In the genomic region with DNA sequence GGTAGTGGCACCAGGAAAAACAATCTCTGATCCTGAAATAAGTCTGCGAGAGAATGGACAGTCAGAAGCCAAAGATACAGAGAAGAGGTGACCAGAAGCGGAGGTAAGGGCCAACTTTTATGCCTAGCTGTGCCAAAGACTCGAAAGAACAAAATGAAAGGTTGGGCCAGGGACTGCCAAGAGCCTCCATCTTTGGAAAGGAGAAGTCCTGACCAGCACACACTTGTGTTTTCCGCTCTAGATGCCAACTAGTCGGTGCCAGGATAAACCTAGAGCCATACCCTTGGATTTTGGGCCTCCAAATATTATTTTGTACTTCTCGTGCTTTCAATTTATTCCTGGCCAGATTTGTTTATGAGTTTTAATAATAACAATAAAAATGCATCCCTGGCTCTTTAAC, we compare ENCODE assay signal across 8 mouse cellular contexts. TPM values are rescaled to one million over a fixed set of nuclear protein-coding genes. Genes with fewer than 3 reads are reported as not detected.
A peak's percentile ranks its signal among the peaks of the same experiment; 100 is the strongest.
DNase-seq lines count a peak whose midpoint lies in the region; ATAC-seq lines count a peak whose summit lies in the region.

No protein-coding gene starts in this region.

- H3K4me3 ChIP-seq in embryonic facial prominence, embryonic 12.5 days = no peak overlapping the region
- H3K4me3 ChIP-seq in hindbrain, embryonic 12.5 days = no peak overlapping the region
- H3K4me3 ChIP-seq in midbrain, embryonic 13.5 days (replicated peaks) = peak overlapping the region; percentile 23

- 74% methylated on average over 6 of the region's 6 CpGs for WGBS in embryonic facial prominence, embryonic 12.5 days
- 80% methylated on average over 6 of the region's 6 CpGs for WGBS in hindbrain, embryonic 12.5 days
- 73% methylated on average over 6 of the region's 6 CpGs for WGBS in midbrain, embryonic 13.5 days

- H3K4me2 ChIP-seq in embryonic facial prominence, embryonic 12.5 days (replicated peaks) = peak overlapping the region; percentile 39
- peak overlapping the region; percentile 37 for H3K4me2 ChIP-seq in hindbrain, embryonic 12.5 days (replicated peaks)
- peak overlapping the region; percentile 51 for H3K4me2 ChIP-seq in midbrain, embryonic 13.5 days (replicated peaks)

- peak; percentile 39 to 40 for DNase-seq in cerebellum, adult 18-20 months
- DNase-seq in cerebellum, postnatal 36 days = no peak
- no peak for DNase-seq in thymus, postnatal 0 days (ENCODE audit: low spot score)
- DNase-seq in spleen, postnatal 36 days (ENCODE audit: low spot score in 2 of 2) = no peak
- no peak for DNase-seq in lung, postnatal 25 days (ENCODE audit: low spot score)

- peaks cover 59% of the 10 kb centered on the region for H3K4me1 ChIP-seq in embryonic facial prominence, embryonic 12.5 days
- peaks cover 72% of the 10 kb centered on the region for H3K4me1 ChIP-seq in hindbrain, embryonic 12.5 days
- peaks cover 89% of the 10 kb centered on the region for H3K4me1 ChIP-seq in midbrain, embryonic 13.5 days (replicated peaks)

- H3K27me3 ChIP-seq in embryonic facial prominence, embryonic 12.5 days = no peaks in the 10 kb centered on the region
- no peaks in the 10 kb centered on the region for H3K27me3 ChIP-seq in hindbrain, embryonic 12.5 days
- H3K27me3 ChIP-seq in midbrain, embryonic 13.5 days = no peaks in the 10 kb centered on the region

- no peaks in the 10 kb centered on the region for H3K9me3 ChIP-seq in embryonic facial prominence, embryonic 12.5 days
- no peaks in the 10 kb centered on the region for H3K9me3 ChIP-seq in hindbrain, embryonic 12.5 days (replicated peaks)
- no peaks in the 10 kb centered on the region for H3K9me3 ChIP-seq in midbrain, embryonic 13.5 days

- ATAC-seq in embryonic facial prominence, embryonic 12.5 days (ENCODE audit: insufficient number of reproducible peaks, insufficient read depth, low FRiP score, low TSS enrichment) = no peak
- no peak for ATAC-seq in hindbrain, embryonic 12.5 days (ENCODE audit: low FRiP score)
- ATAC-seq in midbrain, embryonic 13.5 days = no peak

- no peaks in the 10 kb centered on the region; the same call in 1 of the 2 replicates for H3K36me3 ChIP-seq in embryonic facial prominence, embryonic 12.5 days
- 0 out of 2 replicates have a peak, but pooled peaks cover under 1% of the 10 kb centered on the region for H3K36me3 ChIP-seq in hindbrain, embryonic 12.5 days
- no peaks in the 10 kb centered on the region for H3K36me3 ChIP-seq in midbrain, embryonic 13.5 days

- peak overlapping the region; percentile 67; the same call in 1 of the 2 replicates for H3K27ac ChIP-seq in embryonic facial prominence, embryonic 12.5 days
- peak overlapping the region; percentile 88; the same call in 1 of the 2 replicates for H3K27ac ChIP-seq in hindbrain, embryonic 12.5 days
- H3K27ac ChIP-seq in midbrain, embryonic 13.5 days = peak overlapping the region; percentile 91

- H3K9ac ChIP-seq in embryonic facial prominence, embryonic 12.5 days = no peak overlapping the region
- H3K9ac ChIP-seq in hindbrain, embryonic 12.5 days = no peak overlapping the region
- H3K9ac ChIP-seq in midbrain, embryonic 13.5 days (replicated peaks) = 0 out of 2 replicates have a peak overlapping the region, but pooled peaks have one; percentile 46

RNA-seq across cellular contexts. Expression of a gene that starts 27.6 kb away (rescaled TPM):
- polyA plus RNA-seq in embryonic facial prominence, embryonic 12.5 days (2016; fragmentation: Nextera tagmentation; extraction: Ambion mirVana) = 37.5 and 40.1 TPM in 2 replicates
- 41.9 and 44.3 TPM in 2 replicates for polyA plus RNA-seq in hindbrain, embryonic 12.5 days (2016; fragmentation: Nextera tagmentation; extraction: Ambion mirVana)
- 43.6 and 47.1 TPM in 2 replicates for polyA plus RNA-seq in midbrain, embryonic 13.5 days (2015; fragmentation: Nextera tagmentation; extraction: Ambion mirVana)
- 25.3 and 36.5 TPM in 2 replicates for polyA plus RNA-seq in thymus, postnatal 0 days (2015; fragmentation: Nextera tagmentation; extraction: Ambion mirVana)

RNA-seq across cellular contexts. Expression of a gene that starts 56.6 kb away (rescaled TPM):
- 19.7 and 20.4 TPM in 2 replicates for polyA plus RNA-seq in embryonic facial prominence, embryonic 12.5 days (2016; fragmentation: Nextera tagmentation; extraction: Ambion mirVana)
- 16.6 and 18.6 TPM in 2 replicates for polyA plus RNA-seq in hindbrain, embryonic 12.5 days (2016; fragmentation: Nextera tagmentation; extraction: Ambion mirVana)
- 13.7 and 16.0 TPM in 2 replicates for polyA plus RNA-seq in midbrain, embryonic 13.5 days (2015; fragmentation: Nextera tagmentation; extraction: Ambion mirVana)
- polyA plus RNA-seq in thymus, postnatal 0 days (2015; fragmentation: Nextera tagmentation; extraction: Ambion mirVana) = 18.6 and 19.4 TPM in 2 replicates

Comparison
In these comparisons a context has a peak if more than half of its experiments do, and no peak if none do; other contexts are left out.
1. DNase-seq: peak in cerebellum, adult 18-20 months (2 of 2); none in cerebellum, postnatal 36 days (0 of 2), thymus, postnatal 0 days (single experiment), spleen, postnatal 36 days (0 of 2) and lung, postnatal 25 days (single experiment).
2. Peak in every context shown above with its lines, with median percentiles within 50 percentile points of each other: H3K27ac ChIP-seq and H3K4me2 ChIP-seq.